Mouse (Mus musculus): ENCODE results near the gene Tm2d3. TPM values are rescaled to one million over a fixed set of nuclear protein-coding genes. Genes with fewer than 3 reads are reported as not detected.

The Tm2d3 gene
- polyA plus RNA-seq (2014; fragmentation: Nextera tagmentation; extraction: Ambion mirVana), result 58.2 and 61.0 TPM in 2 replicates

DNA sequence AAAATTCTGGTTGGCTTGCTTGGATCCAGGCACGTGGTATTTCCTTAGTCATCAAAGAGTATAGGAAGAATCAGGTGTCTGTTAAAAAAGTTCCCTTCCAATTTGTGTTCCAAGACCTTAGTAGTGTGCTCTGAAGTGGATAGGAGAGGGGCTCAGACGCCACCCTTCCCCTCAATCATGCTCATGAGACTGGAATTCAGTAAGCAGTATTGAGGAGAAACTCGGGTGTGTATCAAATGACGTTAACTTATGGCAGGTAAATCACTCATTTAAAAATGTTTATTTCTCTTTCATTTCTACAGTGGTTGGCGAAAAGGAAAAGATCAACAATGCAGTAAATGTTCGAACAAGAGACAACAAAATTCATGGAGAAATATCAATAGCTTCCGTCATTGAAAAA, at the start of gene Tm2d3:
Tm2d3 (plus strand) TSS at position 301 of the 400 bp plus-strand sequence.
- H3K36me3 ChIP-seq (ENCODE audit: control insufficient read depth, insufficient read depth, low read length), result peaks cover 7% of the 10 kb centered on the region
- H3K27ac ChIP-seq (ENCODE audit: low read depth, low read length), result no peak within 1 kb of the TSS
- no peaks in the 10 kb centered on the region for H3K9me3 ChIP-seq (ENCODE audit: control insufficient read depth, low read length)
- no peaks in the 10 kb centered on the region for H3K27me3 ChIP-seq (replicated peaks; ENCODE audit: control insufficient read depth, insufficient read depth, low read length)
- ATAC-seq (replicated peaks; ENCODE audit: low FRiP score) (no peak), DNase-seq (ENCODE audit: low spot score) (no peak)
- H3K4me1 ChIP-seq (replicated peaks; ENCODE audit: control insufficient read depth, insufficient read depth, low read length), result peaks cover 12% of the 10 kb centered on the region
- WGBS, result 91% methylated on average over 7 of the region's 7 CpGs
- no peak within 1 kb of the TSS for H3K9ac ChIP-seq (ENCODE audit: low read depth, low read length)
- no peak within 1 kb of the TSS for H3K4me2 ChIP-seq
- H3K4me3 ChIP-seq (ENCODE audit: low read depth, low read length), result no peak within 1 kb of the TSS

- Histone ChIP-seq H3K9me3 (ENCODE audit: control insufficient read depth, low read length) (no peaks in the 10 kb centered on the region), H3K4me1 (replicated peaks; ENCODE audit: control insufficient read depth, insufficient read depth, low read length) (peaks cover 23% of the 10 kb centered on the region), H3K9ac (ENCODE audit: low read depth, low read length) (no peak overlapping the region), H3K4me3 (ENCODE audit: low read depth, low read length) (no peak overlapping the region), H3K27ac (ENCODE audit: low read depth, low read length) (no peak overlapping the region), H3K36me3 (ENCODE audit: control insufficient read depth, insufficient read depth, low read length) (peaks cover 4% of the 10 kb centered on the region; the same call in 1 of the 2 replicates), H3K4me2 (no peak overlapping the region), H3K27me3 (replicated peaks; ENCODE audit: control insufficient read depth, insufficient read depth, low read length) (no peaks in the 10 kb centered on the region; the same call in 1 of the 2 replicates)
- WGBS, result 69% methylated on average over 6 of the region's 6 CpGs
- DNase-seq (ENCODE audit: low spot score) (no peak), ATAC-seq (replicated peaks; ENCODE audit: low FRiP score) (no peak)
Observed at GRCm38 (mm10) chr7:65642371-65643304, 48.3 kb upstream of the Tm2d3 start.

GRCm38 (mm10) chr7:65643861-65644421, 47.0 kb upstream of the Tm2d3 start:
- DNase-seq (ENCODE audit: low spot score) (no peak), ATAC-seq (replicated peaks; ENCODE audit: low FRiP score) (no peak)
- H3K4me3 ChIP-seq (ENCODE audit: low read depth, low read length), result peak overlapping the region; percentile 85
- peaks cover 20% of the 10 kb centered on the region for H3K4me1 ChIP-seq (replicated peaks; ENCODE audit: control insufficient read depth, insufficient read depth, low read length)
- no peaks in the 10 kb centered on the region; the same call in 1 of the 2 replicates for H3K27me3 ChIP-seq (replicated peaks; ENCODE audit: control insufficient read depth, insufficient read depth, low read length)
- H3K27ac ChIP-seq (ENCODE audit: low read depth, low read length), result no peak overlapping the region; the same call in 1 of the 2 replicates
- peak overlapping the region; percentile 79 for H3K4me2 ChIP-seq
- no peaks in the 10 kb centered on the region for H3K9me3 ChIP-seq (ENCODE audit: control insufficient read depth, low read length)
- H3K36me3 ChIP-seq (ENCODE audit: control insufficient read depth, insufficient read depth, low read length), result peaks cover 8% of the 10 kb centered on the region
- 45% methylated on average over 6 of the region's 6 CpGs for WGBS
- H3K9ac ChIP-seq (ENCODE audit: low read depth, low read length), result no peak overlapping the region

GRCm38 (mm10) chr7:65644643-65645351, 46.2 kb upstream of the Tm2d3 start, which contains the start of gene Tarsl2:
Gene Tarsl2, plus strand, starts transcription at chr7:65644898.
- H3K4me2 ChIP-seq, result peak within 1 kb of the TSS; percentile 79
- peaks cover 12% of the 10 kb centered on the region; the same call in 1 of the 2 replicates for H3K4me1 ChIP-seq (replicated peaks; ENCODE audit: control insufficient read depth, insufficient read depth, low read length)

DNA sequence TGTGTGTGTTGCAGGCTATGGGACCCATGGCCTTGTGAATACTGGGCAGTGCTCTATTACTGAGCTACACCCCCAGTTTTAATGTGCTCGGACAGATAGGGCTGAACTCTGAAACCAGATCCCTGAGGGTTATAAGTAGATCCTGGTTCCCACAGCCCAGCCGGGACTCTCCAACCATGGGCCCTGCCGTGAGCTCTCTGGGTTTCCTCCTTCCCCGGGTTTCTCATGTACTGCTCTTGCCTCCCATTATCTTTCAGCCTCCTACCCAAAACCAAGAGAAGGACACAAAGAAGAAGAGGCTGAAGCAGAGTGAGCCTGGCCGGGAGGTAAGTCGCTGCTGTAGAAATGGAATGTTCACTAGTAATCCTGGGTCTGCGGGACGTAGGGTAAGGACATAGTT, 45.0 kb upstream of the Tm2d3 start:
- peaks cover 14% of the 10 kb centered on the region for H3K36me3 ChIP-seq (ENCODE audit: control insufficient read depth, insufficient read depth, low read length)
- ATAC-seq (replicated peaks; ENCODE audit: low FRiP score) (no peak), DNase-seq (ENCODE audit: low spot score) (no peak)
- peak overlapping the region; percentile 64 for H3K9ac ChIP-seq (ENCODE audit: low read depth, low read length)
- no peaks in the 10 kb centered on the region for H3K9me3 ChIP-seq (ENCODE audit: control insufficient read depth, low read length)
- H3K27ac ChIP-seq (ENCODE audit: low read depth, low read length), result no peak overlapping the region
- peaks cover 7% of the 10 kb centered on the region; the same call in 1 of the 2 replicates for H3K4me1 ChIP-seq (replicated peaks; ENCODE audit: control insufficient read depth, insufficient read depth, low read length)
- peak overlapping the region; percentile 85 for H3K4me3 ChIP-seq (ENCODE audit: low read depth, low read length)
- H3K4me2 ChIP-seq, result peak overlapping the region; percentile 79
- WGBS, result 74% methylated on average over 8 of the region's 8 CpGs
- H3K27me3 ChIP-seq (replicated peaks; ENCODE audit: control insufficient read depth, insufficient read depth, low read length), result no peaks in the 10 kb centered on the region; the same call in 1 of the 2 replicates

More at GRCm38 (mm10) chr7:65644643-65645351, 46.2 kb upstream of the Tm2d3 start, which contains the start of gene Tarsl2:
- H3K27ac ChIP-seq (ENCODE audit: low read depth, low read length), result peak within 1 kb of the TSS; percentile 85
- DNase-seq (ENCODE audit: low spot score) (peak; percentile 97), ATAC-seq (replicated peaks; ENCODE audit: low FRiP score) (peak; percentile 88)
- no peaks in the 10 kb centered on the region for H3K9me3 ChIP-seq (ENCODE audit: control insufficient read depth, low read length)
- H3K4me3 ChIP-seq (ENCODE audit: low read depth, low read length), result peak within 1 kb of the TSS; percentile 85
- H3K36me3 ChIP-seq (ENCODE audit: control insufficient read depth, insufficient read depth, low read length), result peaks cover 14% of the 10 kb centered on the region
- H3K9ac ChIP-seq (ENCODE audit: low read depth, low read length), result peak within 1 kb of the TSS; percentile 89
- no peaks in the 10 kb centered on the region; the same call in 1 of the 2 replicates for H3K27me3 ChIP-seq (replicated peaks; ENCODE audit: control insufficient read depth, insufficient read depth, low read length)
- under 1% methylated on average over 64 of the region's 64 CpGs for WGBS

GRCm38 (mm10) chr7:65650662-65651061, 40.3 kb upstream of the Tm2d3 start:
- H3K9me3 ChIP-seq (ENCODE audit: control insufficient read depth, low read length), result no peaks in the 10 kb centered on the region
- H3K4me3 ChIP-seq (ENCODE audit: low read depth, low read length), result no peak overlapping the region
- H3K4me1 ChIP-seq (replicated peaks; ENCODE audit: control insufficient read depth, insufficient read depth, low read length), result no peaks in the 10 kb centered on the region
- no peak overlapping the region for H3K4me2 ChIP-seq
- H3K27me3 ChIP-seq (replicated peaks; ENCODE audit: control insufficient read depth, insufficient read depth, low read length), result no peaks in the 10 kb centered on the region
- no peak for DNase-seq (ENCODE audit: low spot score)
- H3K36me3 ChIP-seq (ENCODE audit: control insufficient read depth, insufficient read depth, low read length), result peaks cover 29% of the 10 kb centered on the region
- no peak for ATAC-seq (replicated peaks; ENCODE audit: low FRiP score)
- WGBS, result 91% methylated on average over 4 of the region's 4 CpGs
- no peak overlapping the region for H3K9ac ChIP-seq (ENCODE audit: low read depth, low read length)
- H3K27ac ChIP-seq (ENCODE audit: low read depth, low read length), result no peak overlapping the region

- H3K27ac ChIP-seq (ENCODE audit: low read depth, low read length), result peak overlapping the region; percentile 86
- H3K4me2 ChIP-seq, result peak overlapping the region; percentile 39
- H3K9ac ChIP-seq (ENCODE audit: low read depth, low read length), result peak overlapping the region; percentile 25; the same call in 1 of the 2 replicates
- WGBS, result 63% methylated on average over 2 of the region's 2 CpGs
- H3K36me3 ChIP-seq (ENCODE audit: control insufficient read depth, insufficient read depth, low read length), result peaks cover 14% of the 10 kb centered on the region
- peaks cover 6% of the 10 kb centered on the region for H3K4me1 ChIP-seq (replicated peaks; ENCODE audit: control insufficient read depth, insufficient read depth, low read length)
- ATAC-seq (replicated peaks; ENCODE audit: low FRiP score), result peak; percentile 91
- H3K9me3 ChIP-seq (ENCODE audit: control insufficient read depth, low read length), result no peaks in the 10 kb centered on the region
- no peak for DNase-seq (ENCODE audit: low spot score)
- no peak overlapping the region for H3K4me3 ChIP-seq (ENCODE audit: low read depth, low read length)
- H3K27me3 ChIP-seq (replicated peaks; ENCODE audit: control insufficient read depth, insufficient read depth, low read length), result no peaks in the 10 kb centered on the region
Observed at GRCm38 (mm10) chr7:65657490-65658120, 33.4 kb upstream of the Tm2d3 start.
